Mouse (Mus musculus): ENCODE measurements around the gene P2rx2. TPM values are rescaled to one million over a fixed set of nuclear protein-coding genes. Genes with fewer than 3 reads are reported as not detected.
A peak's percentile ranks its signal among the peaks of the same experiment; 100 is the strongest.

The P2rx2 gene
- polyA plus RNA-seq, 1 experiment from 2014 or later = 1.2 TPM

DNA sequence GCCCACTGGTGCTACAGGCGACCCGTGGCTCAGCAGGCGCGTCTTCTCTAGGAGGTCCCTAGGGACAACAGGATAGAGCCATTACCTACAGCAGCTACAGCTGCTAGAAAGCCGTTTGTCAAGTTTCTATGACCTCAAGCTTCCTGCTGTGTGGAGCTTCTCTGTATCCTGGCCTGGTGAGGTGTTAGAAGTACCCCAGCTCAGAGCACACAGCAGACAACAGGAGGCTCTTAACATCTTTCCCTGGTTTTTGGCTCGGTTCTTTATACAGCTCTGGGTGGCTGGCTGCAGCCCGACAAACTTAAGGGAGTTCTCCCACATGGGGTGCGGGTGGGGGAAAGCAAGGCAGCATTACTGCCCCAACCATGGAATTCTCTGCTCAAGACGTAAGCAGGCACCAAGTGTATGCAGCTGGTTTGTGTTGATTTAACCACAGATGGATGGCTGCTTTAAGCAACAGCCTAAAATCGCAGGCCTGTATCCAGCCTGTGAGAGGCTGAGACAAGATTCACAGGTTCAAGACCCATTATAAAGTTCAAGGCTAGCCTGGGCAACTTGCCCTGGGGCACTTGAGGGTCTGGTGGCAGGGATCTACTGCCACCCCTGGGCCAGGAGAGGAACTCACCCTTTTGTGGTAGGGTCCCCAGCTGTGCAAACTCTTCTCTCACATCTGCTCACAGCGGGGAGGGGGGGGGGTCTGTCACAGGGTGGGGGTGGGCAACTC lies 21.0 kb upstream of the P2rx2 start:
- peak overlapping the region; percentile 52; the same call in 1 of the 2 replicates for H3K9ac ChIP-seq
- peaks cover 15% of the 10 kb centered on the region for H3K4me1 ChIP-seq
- peak overlapping the region; percentile 90 for H3K4me2 ChIP-seq
- peak overlapping the region; percentile 50; the same call in 1 of the 2 replicates for H3K27ac ChIP-seq
- no peak; the same call in 1 of the 2 replicates for ATAC-seq (ENCODE audit: insufficient number of reproducible peaks, low FRiP score, low TSS enrichment, low read depth)
- 37% methylated on average over 11 of the region's 11 CpGs for WGBS
- no peaks in the 10 kb centered on the region for H3K27me3 ChIP-seq
- peak overlapping the region; percentile 55 for H3K4me3 ChIP-seq
- H3K36me3 ChIP-seq = peaks cover 17% of the 10 kb centered on the region
- no peaks in the 10 kb centered on the region for H3K9me3 ChIP-seq

DNA sequence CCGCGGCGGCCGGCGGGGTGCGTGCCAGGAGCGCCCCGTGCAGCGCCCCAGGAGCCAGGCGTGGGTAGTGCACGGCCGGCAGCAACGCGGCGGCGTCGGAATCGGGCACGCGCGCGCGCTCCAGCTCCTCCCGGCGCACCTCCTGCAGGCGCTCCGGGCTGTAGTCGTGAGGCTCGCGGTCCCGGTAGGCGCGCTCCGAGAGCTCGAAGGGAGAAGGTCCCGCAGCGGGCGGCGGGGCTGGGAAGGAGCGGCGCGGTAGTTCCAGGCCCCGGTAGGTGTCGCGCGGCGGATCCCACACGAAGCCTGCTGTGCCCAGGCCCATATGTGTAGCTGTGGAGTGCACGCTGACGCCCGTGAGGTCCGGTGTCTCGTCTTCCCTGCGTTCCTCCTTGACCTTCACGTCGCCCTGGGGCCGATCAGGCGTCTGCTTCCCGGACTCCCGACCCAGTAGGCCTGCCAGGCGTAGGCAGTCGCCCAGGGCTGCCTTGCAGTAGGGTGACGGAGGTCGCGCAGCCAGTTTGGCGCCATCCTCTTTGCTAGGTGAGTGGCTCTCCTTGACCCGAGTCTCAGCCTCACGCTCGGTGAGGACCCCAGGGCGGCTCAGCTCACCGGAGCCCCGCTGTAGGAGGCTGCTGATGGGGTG lies 20.3 kb upstream of the P2rx2 start:
- Histone ChIP-seq H3K4me1 (peaks cover 15% of the 10 kb centered on the region), H3K27ac (peak overlapping the region; percentile 50), H3K4me2 (peak overlapping the region; percentile 90), H3K4me3 (peak overlapping the region; percentile 55), H3K9me3 (no peaks in the 10 kb centered on the region), H3K36me3 (peaks cover 11% of the 10 kb centered on the region), H3K27me3 (no peaks in the 10 kb centered on the region), H3K9ac (peak overlapping the region; percentile 52)
- peak; percentile 75 for ATAC-seq (ENCODE audit: insufficient number of reproducible peaks, low FRiP score, low TSS enrichment, low read depth)
- WGBS = 4% methylated on average over 72 of the region's 72 CpGs

DNA sequence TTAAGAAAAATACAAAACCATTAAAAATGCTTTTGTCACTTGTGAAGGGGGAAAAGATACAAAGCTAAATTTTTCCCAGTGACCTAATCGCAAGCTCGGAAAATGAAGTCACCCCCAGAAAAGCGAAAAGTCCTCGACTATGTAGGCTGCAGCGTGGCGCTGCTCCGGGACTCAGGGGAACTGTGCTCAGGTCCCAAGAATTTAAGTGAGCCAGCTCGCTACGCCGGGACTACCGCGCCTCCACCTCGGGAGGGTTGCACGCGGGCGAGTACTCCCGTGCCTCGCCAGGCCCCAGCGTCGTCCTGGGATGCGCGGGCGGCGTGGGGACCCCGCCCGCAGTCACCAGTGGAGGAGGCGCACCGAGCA lies 19.8 kb upstream of the P2rx2 start:
- Histone ChIP-seq H3K36me3 (peaks cover 8% of the 10 kb centered on the region), H3K4me2 (peak overlapping the region; percentile 90), H3K27ac (0 out of 2 replicates have a peak overlapping the region, but pooled peaks have one; percentile 38), H3K4me1 (peaks cover 18% of the 10 kb centered on the region), H3K27me3 (no peaks in the 10 kb centered on the region), H3K9me3 (no peaks in the 10 kb centered on the region), H3K4me3 (peak overlapping the region; percentile 55), H3K9ac (peak overlapping the region; percentile 52)
- WGBS = 2% methylated on average over 28 of the region's 28 CpGs
- no peak; the same call in 1 of the 2 replicates for ATAC-seq (ENCODE audit: insufficient number of reproducible peaks, low FRiP score, low TSS enrichment, low read depth)

DNA sequence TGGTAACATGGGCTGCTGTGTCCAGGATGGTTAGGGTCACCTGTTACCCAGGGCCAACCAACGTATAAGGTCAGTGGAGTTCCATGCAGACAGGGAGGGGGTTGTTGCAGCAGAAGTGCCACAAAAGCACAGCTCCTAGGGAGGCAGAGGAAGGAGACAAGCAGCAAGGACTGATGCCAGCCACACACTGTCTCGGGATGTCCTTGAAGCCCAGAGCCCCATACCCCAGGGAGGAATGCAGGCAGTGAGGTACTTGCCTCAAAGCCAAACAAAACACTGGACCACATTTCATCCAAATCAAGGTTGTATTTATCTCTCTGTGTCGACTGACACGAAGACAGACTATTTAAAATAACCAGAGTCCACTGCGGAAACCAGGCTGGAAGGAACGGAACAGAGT lies 18.5 kb upstream of the P2rx2 start:
- peaks cover 21% of the 10 kb centered on the region for H3K4me1 ChIP-seq
- WGBS = 89% methylated on average over 6 of the region's 6 CpGs
- H3K27me3 ChIP-seq = no peaks in the 10 kb centered on the region
- no peak overlapping the region for H3K4me3 ChIP-seq
- ATAC-seq (ENCODE audit: insufficient number of reproducible peaks, low FRiP score, low TSS enrichment, low read depth) = no peak
- no peak overlapping the region for H3K27ac ChIP-seq
- no peak overlapping the region for H3K4me2 ChIP-seq
- no peak overlapping the region for H3K9ac ChIP-seq
- H3K36me3 ChIP-seq = no peaks in the 10 kb centered on the region
- no peaks in the 10 kb centered on the region for H3K9me3 ChIP-seq

DNA sequence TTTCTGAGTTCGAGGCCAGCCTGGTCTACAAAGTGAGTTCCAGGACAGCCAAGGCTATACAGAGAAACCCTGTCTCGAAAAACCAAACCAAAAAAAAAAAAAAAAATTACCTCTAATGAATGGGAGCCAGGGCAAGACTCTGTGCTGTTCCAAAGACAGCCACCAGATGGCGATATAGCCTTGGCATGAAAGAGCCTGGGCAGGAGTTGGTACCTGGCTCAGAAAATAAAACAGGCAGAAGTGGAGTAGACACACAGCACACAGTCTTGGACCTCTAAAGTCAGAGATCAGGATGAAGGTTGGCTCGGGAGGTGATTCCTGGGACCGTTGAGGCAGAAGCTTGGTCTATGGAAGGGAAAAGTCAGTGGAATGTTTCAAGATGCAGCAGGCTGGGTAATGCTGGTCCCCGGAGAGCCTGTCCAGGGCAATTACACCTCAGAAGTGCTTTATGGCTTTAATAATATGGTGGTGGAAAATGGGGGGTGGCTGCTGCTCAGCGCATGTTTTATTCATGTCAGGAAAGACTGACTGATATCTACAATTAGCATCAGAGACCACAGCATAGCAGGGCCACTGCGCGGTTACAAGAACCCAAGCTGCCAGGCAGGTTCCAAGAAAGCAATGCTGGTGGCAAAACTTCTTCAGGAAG lies 14.6 kb upstream of the P2rx2 start:
- WGBS = 33% methylated on average over 9 of the region's 9 CpGs
- no peak for ATAC-seq (ENCODE audit: insufficient number of reproducible peaks, low FRiP score, low TSS enrichment, low read depth)
- H3K4me2 ChIP-seq = no peak overlapping the region

DNA sequence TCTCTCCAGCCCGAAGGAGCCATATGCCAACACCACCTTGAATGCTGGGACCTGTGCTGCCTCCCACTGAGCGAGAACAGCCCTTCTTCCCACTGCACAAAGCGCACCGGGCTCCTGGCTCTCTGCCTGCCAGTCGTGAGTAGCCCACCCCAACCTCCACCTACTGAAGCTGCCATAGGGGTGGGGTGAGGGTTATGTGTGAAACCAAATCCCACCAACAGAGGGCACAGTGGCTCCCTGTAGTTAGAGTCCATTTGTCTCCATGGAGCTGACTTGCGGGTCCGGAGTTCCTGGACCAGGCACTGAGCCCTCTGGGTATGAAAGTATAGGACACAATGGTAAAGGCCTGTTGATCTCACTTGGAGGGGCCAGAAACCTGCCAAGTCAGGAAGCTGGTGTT lies 11.7 kb upstream of the P2rx2 start:
- H3K27me3 ChIP-seq = peaks cover 14% of the 10 kb centered on the region
- H3K9me3 ChIP-seq = no peaks in the 10 kb centered on the region
- H3K4me3 ChIP-seq = no peak overlapping the region
- ATAC-seq (ENCODE audit: insufficient number of reproducible peaks, low FRiP score, low TSS enrichment, low read depth) = no peak
- no peak overlapping the region for H3K4me2 ChIP-seq
- 16% methylated on average over 7 of the region's 7 CpGs for WGBS
- peaks cover 12% of the 10 kb centered on the region for H3K4me1 ChIP-seq
- H3K9ac ChIP-seq = no peak overlapping the region
- H3K27ac ChIP-seq = no peak overlapping the region
- H3K36me3 ChIP-seq = no peaks in the 10 kb centered on the region

More for the DNA sequence above, 14.6 kb upstream of the P2rx2 start:
- Histone ChIP-seq H3K4me1 (peaks cover 12% of the 10 kb centered on the region), H3K27me3 (peaks cover 14% of the 10 kb centered on the region), H3K36me3 (no peaks in the 10 kb centered on the region), H3K27ac (no peak overlapping the region), H3K4me3 (no peak overlapping the region), H3K9ac (no peak overlapping the region), H3K9me3 (no peaks in the 10 kb centered on the region)

DNA sequence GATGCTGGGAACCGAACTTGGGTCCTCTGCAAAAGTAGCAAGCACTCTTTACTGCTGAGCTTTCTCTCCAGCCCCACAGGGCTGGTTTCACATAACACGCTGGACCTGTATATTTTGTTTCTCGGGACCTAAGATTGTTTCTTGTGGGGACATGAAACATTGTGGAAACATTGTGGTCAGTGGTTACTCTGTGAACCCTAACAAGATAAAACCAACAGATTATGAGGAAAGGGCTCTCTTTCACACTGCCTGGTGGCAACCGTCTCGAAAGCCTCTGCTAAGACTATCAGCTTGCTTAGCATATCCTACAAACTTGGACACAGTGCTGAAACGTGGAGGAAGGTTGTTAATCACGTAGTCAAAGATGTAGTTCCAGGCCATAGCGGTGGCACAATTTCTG lies 4.0 kb upstream of the P2rx2 start:
- H3K4me2 ChIP-seq = no peak overlapping the region
- H3K9me3 ChIP-seq = no peaks in the 10 kb centered on the region
- H3K9ac ChIP-seq = no peak overlapping the region
- no peak overlapping the region for H3K27ac ChIP-seq
- H3K4me3 ChIP-seq = no peak overlapping the region
- peaks cover 13% of the 10 kb centered on the region for H3K4me1 ChIP-seq
- no peak for ATAC-seq (ENCODE audit: insufficient number of reproducible peaks, low FRiP score, low TSS enrichment, low read depth)
- H3K27me3 ChIP-seq = peaks cover 13% of the 10 kb centered on the region
- H3K36me3 ChIP-seq = no peaks in the 10 kb centered on the region
- WGBS = 80% methylated on average over 8 of the region's 8 CpGs

DNA sequence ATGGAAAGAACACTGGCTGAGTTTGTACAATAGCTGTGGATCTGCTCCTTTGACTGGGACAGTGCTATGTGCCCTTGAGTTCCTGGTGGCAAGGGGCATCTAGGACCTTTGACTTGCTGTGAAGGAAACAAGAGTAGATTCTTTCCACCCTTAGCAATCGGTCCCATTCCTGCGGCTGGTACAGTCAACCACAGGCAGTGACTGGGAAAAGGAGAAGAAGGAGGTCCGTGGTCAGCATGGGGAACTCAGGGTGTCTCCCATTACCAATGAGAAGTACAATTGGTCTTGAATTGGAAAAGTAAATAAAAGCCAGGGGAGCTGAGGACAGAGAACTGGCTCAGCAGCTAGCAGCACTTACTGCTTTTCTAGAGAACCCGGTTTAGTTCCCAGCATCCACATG lies 2.5 kb upstream of the P2rx2 start:
- H3K27me3 ChIP-seq = peaks cover 26% of the 10 kb centered on the region
- 78% methylated on average over 4 of the region's 4 CpGs for WGBS
- ATAC-seq (ENCODE audit: insufficient number of reproducible peaks, low FRiP score, low TSS enrichment, low read depth) = no peak
- no peak overlapping the region for H3K27ac ChIP-seq
- H3K9me3 ChIP-seq = no peaks in the 10 kb centered on the region
- H3K9ac ChIP-seq = no peak overlapping the region
- no peaks in the 10 kb centered on the region for H3K36me3 ChIP-seq
- no peak overlapping the region for H3K4me2 ChIP-seq
- H3K4me1 ChIP-seq = peaks cover 13% of the 10 kb centered on the region
- H3K4me3 ChIP-seq = no peak overlapping the region

DNA sequence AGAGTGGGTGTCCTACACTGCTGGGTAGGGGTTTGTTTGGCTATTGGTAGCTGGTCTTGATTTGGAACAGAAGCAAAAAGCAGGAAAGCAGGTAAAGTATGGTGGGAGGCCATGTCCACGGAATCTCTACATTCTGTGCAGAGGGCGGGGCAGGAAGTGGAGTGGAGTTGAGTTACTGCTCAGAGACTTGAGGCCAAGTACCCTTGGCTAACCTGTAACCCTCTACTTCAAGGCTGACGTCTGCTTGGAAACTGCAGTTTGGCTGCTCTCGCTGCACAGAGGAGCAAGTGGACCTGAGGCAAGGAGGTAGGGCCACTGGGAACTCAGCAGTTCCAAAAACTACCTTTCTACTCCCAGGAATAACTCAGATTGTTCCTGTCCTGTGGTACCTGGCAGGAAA lies 1.5 kb upstream of the P2rx2 start, which contains the start of gene Lrcol1:
Gene Lrcol1, plus strand, starts transcription at position 207 of the 400 bp plus-strand sequence.
- Histone ChIP-seq H3K9ac (no peak within 1 kb of the TSS), H3K4me1 (peaks cover 13% of the 10 kb centered on the region), H3K27me3 (peaks cover 26% of the 10 kb centered on the region), H3K9me3 (no peaks in the 10 kb centered on the region), H3K36me3 (no peaks in the 10 kb centered on the region), H3K4me2 (no peak within 1 kb of the TSS), H3K4me3 (no peak within 1 kb of the TSS), H3K27ac (no peak within 1 kb of the TSS)
- ATAC-seq (ENCODE audit: insufficient number of reproducible peaks, low FRiP score, low TSS enrichment, low read depth) = no peak
- 71% methylated on average over 4 of the region's 4 CpGs for WGBS

DNA sequence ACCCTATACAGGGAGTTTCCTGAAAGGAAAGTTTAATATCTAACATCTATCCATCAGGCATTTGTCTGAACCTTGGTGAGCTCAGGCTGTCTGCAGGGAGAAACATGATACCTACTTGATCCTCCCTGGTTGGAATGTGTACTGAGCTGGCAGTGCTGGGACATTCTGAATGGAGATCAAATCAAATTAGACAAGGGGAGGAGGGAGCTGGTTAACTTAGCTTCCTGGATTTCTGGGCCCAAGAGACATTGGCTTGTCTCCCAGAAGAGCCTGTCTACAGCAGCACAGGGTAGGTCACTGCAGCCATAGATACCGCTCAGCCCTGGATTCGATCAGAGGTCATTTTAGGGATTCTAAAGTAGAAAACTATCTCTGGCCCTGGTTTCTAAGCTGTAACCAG lies 4.2 kb downstream of the P2rx2 start:
- peaks cover 43% of the 10 kb centered on the region for H3K36me3 ChIP-seq
- H3K4me1 ChIP-seq = peaks cover 18% of the 10 kb centered on the region
- WGBS = 78% methylated on average over 2 of the region's 2 CpGs
- no peak overlapping the region for H3K27ac ChIP-seq
- no peak for ATAC-seq (ENCODE audit: insufficient number of reproducible peaks, low FRiP score, low TSS enrichment, low read depth)
- no peaks in the 10 kb centered on the region for H3K9me3 ChIP-seq
- H3K27me3 ChIP-seq = peaks cover 26% of the 10 kb centered on the region
- H3K9ac ChIP-seq = no peak overlapping the region
- H3K4me3 ChIP-seq = no peak overlapping the region
- no peak overlapping the region for H3K4me2 ChIP-seq

DNA sequence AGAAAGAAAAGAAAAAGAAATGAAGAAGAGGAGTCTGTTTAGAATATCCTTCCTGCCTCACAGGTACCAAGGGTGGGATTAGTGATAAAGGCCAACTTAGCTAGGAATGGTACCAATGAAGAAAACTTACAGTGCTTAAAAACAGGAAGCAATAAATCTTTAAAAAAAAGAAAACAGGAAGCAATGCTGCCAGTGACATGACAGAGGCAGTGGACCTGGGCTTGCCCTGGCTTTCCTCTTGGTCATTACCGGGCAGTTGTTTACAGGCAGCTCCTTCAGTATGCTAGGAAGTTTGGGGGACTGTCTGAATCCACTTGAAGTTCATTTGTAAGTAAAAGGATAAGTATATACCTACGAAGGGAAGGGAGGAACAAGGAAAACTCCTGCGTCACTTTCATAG lies 12.5 kb downstream of the P2rx2 start:
- no peak overlapping the region for H3K27ac ChIP-seq
- no peak overlapping the region for H3K4me3 ChIP-seq
- H3K36me3 ChIP-seq = peaks cover 72% of the 10 kb centered on the region
- no peak overlapping the region for H3K9ac ChIP-seq
- H3K4me1 ChIP-seq = no peaks in the 10 kb centered on the region
- no peaks in the 10 kb centered on the region for H3K27me3 ChIP-seq
- no peak overlapping the region for H3K4me2 ChIP-seq
- ATAC-seq (ENCODE audit: insufficient number of reproducible peaks, low FRiP score, low TSS enrichment, low read depth) = no peak
- 65% methylated on average over 3 of the region's 3 CpGs for WGBS
- H3K9me3 ChIP-seq = no peaks in the 10 kb centered on the region

DNA sequence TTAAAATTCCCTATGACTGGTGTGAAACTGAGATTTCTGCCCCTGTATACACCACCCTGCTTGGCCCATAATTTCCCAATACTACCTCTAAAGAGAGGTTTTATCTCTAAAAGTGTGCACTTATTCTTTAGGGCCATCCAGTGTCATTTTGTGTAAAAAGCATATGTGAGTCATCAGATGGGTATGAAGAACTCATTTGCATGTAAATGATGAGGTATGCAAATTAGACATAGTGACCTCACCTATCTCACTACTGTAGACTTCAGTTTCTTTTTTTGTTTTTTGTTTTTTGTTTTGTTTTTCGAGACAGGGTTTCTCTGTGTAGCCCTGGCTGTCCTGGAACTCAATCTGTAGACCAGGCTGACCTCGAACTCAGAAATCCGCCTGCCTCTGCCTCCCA lies 29.9 kb downstream of the P2rx2 start:
- Histone ChIP-seq H3K9ac (no peak overlapping the region), H3K9me3 (no peaks in the 10 kb centered on the region)
- WGBS = 91% methylated on average over 3 of the region's 3 CpGs

More for the DNA sequence above, 29.9 kb downstream of the P2rx2 start:
- ATAC-seq (ENCODE audit: insufficient number of reproducible peaks, low FRiP score, low TSS enrichment, low read depth) = no peak
- H3K4me3 ChIP-seq = no peak overlapping the region
- no peaks in the 10 kb centered on the region for H3K27me3 ChIP-seq
- no peak overlapping the region for H3K4me2 ChIP-seq
- peaks cover 49% of the 10 kb centered on the region for H3K36me3 ChIP-seq
- H3K27ac ChIP-seq = no peak overlapping the region
- H3K4me1 ChIP-seq = no peaks in the 10 kb centered on the region
